Mouse (Mus musculus) hindbrain, postnatal 0 days (tissue): ENCODE measurements around the gene Zan. TPM values are rescaled to one million over a fixed set of nuclear protein-coding genes. Genes with fewer than 3 reads are reported as not detected.

Experiments used
- ATAC-seq: fragments of 200-750 bp; cut with Nextera tagmentation; 2 replicates; pipeline ENCODE4 v1.8.0; 2017; ENCODE audit warnings: mild to moderate bottlenecking, moderate TSS enrichment, moderate library complexity
- DNase-seq: peaks from one replicate; pipeline ENCODE4 v3.0.0-alpha.2; 2015; ENCODE audit warnings: low spot score
- H3K27ac ChIP-seq: fragments of 300-500 bp; sonication (generic); 2 replicates; pipeline ENCODE4 v1.5.1; 2014; ENCODE audit warnings: mild to moderate bottlenecking
- H3K27me3 ChIP-seq: fragments of 300-500 bp; sonication (generic); 2 replicates; pipeline ENCODE4 v1.6.1; 2014; ENCODE audit warnings: low read length, mixed read lengths; ENCODE audit not compliant: insufficient read depth
- H3K36me3 ChIP-seq: fragments of 300-500 bp; sonication (generic); 2 replicates; pipeline ENCODE4 v1.6.1; 2014; ENCODE audit warnings: low read length, mixed read lengths; ENCODE audit not compliant: insufficient read depth
- H3K4me1 ChIP-seq: fragments of 300-500 bp; sonication (generic); 2 replicates; pipeline ENCODE4 v1.6.1; 2014; ENCODE audit warnings: antibody characterized with exemption, low read length, mixed read lengths; ENCODE audit not compliant: insufficient read depth
- H3K4me2 ChIP-seq: fragments of 300-500 bp; sonication (generic); 2 replicates; pipeline ENCODE4 v1.6.1; 2014; ENCODE audit warnings: low read depth, mild to moderate bottlenecking, low read length, moderate library complexity, mixed read lengths
- H3K4me3 ChIP-seq: fragments of 300-500 bp; sonication (generic); 2 replicates; pipeline ENCODE4 v1.5.1; 2014; ENCODE audit warnings: low read length
- H3K9ac ChIP-seq: fragments of 300-500 bp; sonication (generic); replicated peaks from 2 replicates; pipeline ENCODE4 v1.6.1; 2014; ENCODE audit warnings: mild to moderate bottlenecking, low read length, moderate library complexity, mixed read lengths
- H3K9me3 ChIP-seq: fragments of 300-500 bp; sonication (generic); 2 replicates; pipeline ENCODE4 v1.6.1; 2016; ENCODE audit warnings: low read length, mixed read lengths
- CTCF ChIP-seq: IDR thresholded peaks from 2 replicates; pipeline ENCODE4 v1.5.1; 2016; ENCODE audit warnings: antibody characterized with exemption, control low read depth, low read depth
- WGBS: fragments of 180-500 bp; shearing (Covaris S2); extraction: QIAGEN DNeasy Blood & Tissue Kit; methylation state at CpG from one replicate; pipeline ENCODE4 v1.1.7; 2014; 5-methylcytosine and 5-hydroxymethylcytosine counted together
- polyA plus RNA-seq: library from polyadenylated mRNA; unstranded; fragments of >200 nt; fragmentation: Nextera tagmentation; extraction: Ambion mirVana; gene quantifications from 2 replicates; pipeline ENCODE4 v1.2.1, GENCODE M21; 2015
- total RNA-seq: library from RNA; depleted of rRNA; stranded (reverse); fragments of >200 nt; gene quantifications from 2 replicates; pipeline ENCODE4 v1.2.3, GENCODE M21; 2014

The Zan gene
- total and polyA plus RNA-seq, 2 experiments from 2014 or later, result 0.15 to 1.6 TPM

DNA sequence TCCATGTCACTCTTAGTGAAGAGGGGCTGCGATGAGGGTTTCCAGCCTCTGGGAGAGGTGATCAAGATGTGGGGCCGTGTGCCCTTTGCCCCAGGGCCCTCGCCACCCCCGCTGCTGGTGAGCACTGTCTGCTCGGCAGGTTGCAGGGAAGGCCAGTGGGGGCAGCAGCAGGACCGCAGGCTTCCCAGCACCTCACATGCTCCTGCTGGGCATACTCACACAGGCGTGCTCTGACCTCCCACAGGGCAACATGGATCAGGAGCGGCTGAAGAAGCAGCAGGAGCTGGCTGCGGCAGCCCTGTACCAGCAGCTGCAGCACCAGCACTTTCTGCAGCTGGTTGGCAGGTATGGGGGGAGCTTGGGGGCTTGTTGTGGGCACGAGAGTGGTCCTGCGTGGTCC, 45.8 kb upstream of the Zan start:
- H3K9me3 ChIP-seq, result no peaks in the 10 kb centered on the region
- H3K27me3 ChIP-seq, result no peaks in the 10 kb centered on the region
- H3K36me3 ChIP-seq, result peaks cover 58% of the 10 kb centered on the region
- peak; percentile 20; the same call in 1 of the 2 replicates for TF ChIP-seq CTCF
- peaks cover 3% of the 10 kb centered on the region; the same call in 1 of the 2 replicates for H3K4me1 ChIP-seq
- H3K4me3 ChIP-seq, result no peak overlapping the region
- ATAC-seq, result no peak
- 68% methylated on average over 11 of the region's 11 CpGs for WGBS
- DNase-seq, result no peak
- no peak overlapping the region for H3K4me2 ChIP-seq
- H3K27ac ChIP-seq, result no peak overlapping the region
- H3K9ac ChIP-seq, result no peak overlapping the region

DNA sequence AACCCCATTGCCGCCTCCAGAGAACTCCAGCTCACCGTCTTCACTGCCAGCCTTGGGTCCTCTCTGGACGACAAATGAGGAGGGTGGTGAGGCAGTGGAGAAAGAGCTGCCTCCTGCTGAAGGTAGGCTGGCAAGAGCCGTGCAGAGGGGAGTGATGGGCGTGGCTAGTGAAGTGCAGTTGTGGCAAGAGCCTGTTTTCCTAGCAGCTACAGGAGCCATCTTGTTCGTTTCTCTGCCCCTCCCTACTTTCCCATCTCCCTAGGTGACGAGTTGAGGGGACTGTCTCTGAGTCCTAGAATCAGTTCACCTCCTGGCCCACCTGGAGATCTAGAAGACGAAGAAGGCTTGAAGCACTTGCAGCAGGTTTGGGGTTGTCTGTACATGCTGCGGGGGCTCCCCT, 45.0 kb upstream of the Zan start:
- peaks cover 3% of the 10 kb centered on the region; the same call in 1 of the 2 replicates for H3K4me1 ChIP-seq
- peaks cover 58% of the 10 kb centered on the region for H3K36me3 ChIP-seq
- H3K27ac ChIP-seq, result no peak overlapping the region
- H3K9me3 ChIP-seq, result no peaks in the 10 kb centered on the region
- H3K9ac ChIP-seq, result no peak overlapping the region
- ATAC-seq, result no peak
- 77% methylated on average over 9 of the region's 9 CpGs for WGBS
- H3K27me3 ChIP-seq, result no peaks in the 10 kb centered on the region
- TF ChIP-seq CTCF, result no peak
- no peak for DNase-seq
- H3K4me3 ChIP-seq, result no peak overlapping the region
- H3K4me2 ChIP-seq, result no peak overlapping the region

DNA sequence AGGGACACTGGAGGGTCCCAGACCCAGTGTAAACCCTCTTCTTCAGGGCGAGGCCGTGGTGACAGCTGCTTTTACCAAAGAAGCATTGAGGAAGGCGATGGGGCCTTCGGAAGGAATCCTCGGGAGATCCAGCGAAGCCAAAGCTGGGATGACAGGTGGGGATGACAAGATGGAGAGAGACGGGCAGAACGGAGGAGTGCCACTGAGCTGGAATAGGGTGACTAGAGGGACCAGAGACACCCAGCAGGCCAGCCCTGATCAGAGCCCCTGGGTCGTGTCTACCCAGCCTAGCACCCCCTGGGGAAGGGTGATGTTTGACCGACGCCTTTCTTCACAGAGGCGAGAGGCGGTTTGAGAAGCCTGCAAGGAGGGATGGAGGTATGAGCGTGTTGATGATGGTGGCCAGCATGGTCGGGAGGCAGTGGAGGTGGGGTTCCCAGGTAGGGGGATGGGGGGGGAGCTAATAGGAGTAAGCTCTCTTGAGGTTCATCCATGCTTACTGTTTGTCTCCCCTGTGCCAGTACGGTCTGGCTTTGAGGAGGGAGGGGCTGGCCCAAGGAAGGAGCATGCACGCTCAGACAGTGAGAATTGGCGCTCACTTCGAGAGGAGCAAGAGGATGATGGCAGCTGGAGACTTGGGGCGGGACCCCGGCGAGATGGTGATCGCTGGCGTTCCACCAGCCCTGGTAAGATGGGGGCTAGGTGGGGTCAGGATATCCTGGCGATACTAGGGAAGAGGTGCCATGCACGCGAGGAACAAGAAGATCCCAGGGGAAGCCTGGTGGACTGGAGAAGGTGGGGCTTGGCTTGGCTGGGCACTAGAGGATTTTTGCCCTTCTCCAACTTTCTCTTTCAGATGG, 43.1 kb upstream of the Zan start:
- ATAC-seq (no peak), DNase-seq (no peak)
- Histone ChIP-seq H3K27ac (no peak overlapping the region), H3K4me1 (no peaks in the 10 kb centered on the region), H3K9me3 (no peaks in the 10 kb centered on the region), H3K4me3 (no peak overlapping the region), H3K9ac (no peak overlapping the region), H3K27me3 (no peaks in the 10 kb centered on the region), H3K4me2 (no peak overlapping the region), H3K36me3 (peaks cover 58% of the 10 kb centered on the region)
- no peak for TF ChIP-seq CTCF
- 86% methylated on average over 27 of the region's 27 CpGs for WGBS

DNA sequence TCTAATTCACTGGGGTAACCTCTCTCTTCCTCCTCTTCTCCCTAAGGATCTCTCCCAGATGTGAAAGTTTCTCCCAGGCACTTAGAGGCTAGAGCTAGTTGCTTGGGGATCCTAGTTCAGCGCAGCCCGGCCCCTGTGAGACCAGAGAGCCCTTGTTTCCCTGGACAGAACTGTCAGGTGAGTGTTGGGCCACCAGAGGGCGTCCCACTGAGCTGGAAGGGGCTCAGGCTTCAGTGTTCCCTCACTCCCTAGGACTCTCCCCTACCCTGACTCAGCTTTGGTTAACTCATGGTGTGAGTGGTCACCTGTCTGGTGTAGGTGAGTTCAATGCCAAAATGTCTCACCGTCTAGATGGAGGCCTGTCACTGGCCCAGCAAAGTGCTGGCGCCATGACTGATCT, 41.6 kb upstream of the Zan start, which contains the start of gene Gigyf1:
TSS of gene Gigyf1 (plus strand) at position 113 of the 400 bp plus-strand sequence.
- Histone ChIP-seq H3K4me2 (no peak within 1 kb of the TSS), H3K4me1 (peaks cover 7% of the 10 kb centered on the region; the same call in 1 of the 2 replicates), H3K27ac (no peak within 1 kb of the TSS), H3K27me3 (no peaks in the 10 kb centered on the region), H3K9me3 (no peaks in the 10 kb centered on the region), H3K36me3 (peaks cover 45% of the 10 kb centered on the region), H3K9ac (no peak within 1 kb of the TSS), H3K4me3 (no peak within 1 kb of the TSS)
- peak; percentile 42 for ATAC-seq
- 65% methylated on average over 5 of the region's 5 CpGs for WGBS
- DNase-seq, result no peak
- TF ChIP-seq CTCF, result peak; percentile 72

DNA sequence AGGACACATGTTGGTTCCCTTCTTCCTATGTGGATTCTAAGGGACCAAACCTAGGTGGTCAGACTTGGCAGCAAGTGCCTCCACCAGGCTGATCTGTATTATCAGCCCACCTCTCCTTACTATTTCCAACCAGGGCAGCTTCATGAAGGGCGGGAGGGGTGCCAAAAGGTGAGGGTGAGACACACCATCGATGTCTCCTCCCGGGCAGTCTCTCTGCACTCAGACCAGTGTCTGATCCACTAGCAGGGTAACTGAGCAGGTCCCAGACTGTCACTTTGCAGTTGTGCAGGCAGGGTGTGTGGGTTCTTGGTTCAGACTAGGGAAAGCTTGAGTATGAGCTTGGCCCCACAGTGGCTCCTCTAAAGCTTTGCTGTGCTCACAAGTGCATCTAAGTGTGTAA, 37.9 kb upstream of the Zan start:
- Histone ChIP-seq H3K4me2 (no peak overlapping the region), H3K4me3 (no peak overlapping the region), H3K9ac (0 out of 2 replicates have a peak overlapping the region, but pooled peaks have one; percentile 13), H3K27me3 (no peaks in the 10 kb centered on the region), H3K36me3 (peaks cover 11% of the 10 kb centered on the region), H3K9me3 (no peaks in the 10 kb centered on the region), H3K27ac (no peak overlapping the region), H3K4me1 (peaks cover 16% of the 10 kb centered on the region; the same call in 1 of the 2 replicates)
- ATAC-seq, result no peak
- no peak for DNase-seq
- WGBS, result 91% methylated on average over 3 of the region's 3 CpGs
- no peak for TF ChIP-seq CTCF

DNA sequence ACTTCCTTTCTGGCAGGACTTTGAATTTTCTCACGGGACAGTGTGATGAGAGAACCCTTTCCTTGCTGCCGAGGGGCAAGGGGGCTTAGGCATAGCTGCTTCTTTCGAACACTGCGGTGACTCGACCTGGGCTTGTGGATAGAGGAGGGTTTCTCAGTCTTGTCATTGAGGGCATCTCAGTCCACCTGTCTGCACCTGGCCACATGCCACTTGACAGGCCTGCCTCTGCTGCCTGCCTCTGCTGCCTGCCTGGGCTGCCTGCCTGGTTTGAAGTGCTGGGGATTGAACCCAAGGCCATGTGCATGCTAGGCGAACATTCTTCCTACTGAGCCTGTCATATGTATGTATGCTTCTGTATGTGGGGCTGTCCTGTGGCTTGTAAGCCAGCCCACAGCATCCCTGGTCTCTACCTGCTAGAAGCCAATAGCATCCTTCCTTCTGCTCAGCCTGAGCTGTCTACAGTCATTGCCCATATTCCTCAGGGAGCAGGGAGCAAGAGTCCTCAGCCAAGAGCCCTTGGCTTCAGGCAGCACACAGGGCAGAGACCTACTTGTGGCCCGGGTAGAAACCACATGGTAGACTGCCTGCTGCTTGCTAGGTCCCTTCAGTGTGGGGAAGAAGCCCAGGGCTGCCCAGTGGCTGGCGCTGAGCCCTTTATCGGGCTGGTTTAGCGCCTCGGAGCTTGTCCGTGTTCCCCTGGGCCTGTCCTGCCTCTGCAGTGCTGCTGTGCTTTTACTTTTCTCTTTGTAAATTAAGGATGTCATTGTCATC, 37.3 kb upstream of the Zan start:
- 61% methylated on average over 12 of the region's 12 CpGs for WGBS
- no peak for DNase-seq
- Histone ChIP-seq H3K9me3 (no peaks in the 10 kb centered on the region), H3K36me3 (peaks cover 5% of the 10 kb centered on the region), H3K27ac (no peak overlapping the region), H3K4me1 (peaks cover 16% of the 10 kb centered on the region; the same call in 1 of the 2 replicates), H3K4me3 (no peak overlapping the region), H3K27me3 (no peaks in the 10 kb centered on the region), H3K4me2 (no peak overlapping the region), H3K9ac (no peak overlapping the region)
- TF ChIP-seq CTCF, result no peak
- no peak for ATAC-seq
